Mouse (Mus musculus): ENCODE measurements at regions not wholly inside any gene's neighbourhood (a gene's known extent, or its start where the extent isn't known, plus 50 kb on each side); places are given as distances from the start of the nearest gene placed in this dataset.

DNA sequence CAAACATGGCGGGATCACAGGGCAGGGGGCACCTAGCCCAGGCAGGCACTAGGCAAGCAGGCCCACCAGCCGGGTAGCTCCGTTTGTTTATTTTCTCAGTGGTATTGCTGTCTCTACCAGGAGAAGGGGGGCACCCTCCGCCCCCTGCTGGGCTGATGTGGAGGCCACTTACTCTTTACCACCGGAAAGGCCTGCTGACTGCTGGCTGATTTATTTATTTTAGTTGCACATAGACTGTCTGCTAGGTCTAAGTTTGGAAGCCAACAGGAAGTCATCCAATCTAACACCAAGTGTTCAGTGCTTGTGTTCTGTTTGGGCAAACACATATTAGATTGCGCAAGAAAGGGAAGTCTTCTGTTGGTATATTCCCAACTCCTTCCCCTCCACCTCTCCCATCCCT, 128.6 kb downstream of the Dact1 start:
- 27% methylated on average over 6 of the region's 6 CpGs for WGBS (ENCODE audit: insufficient replicate concordance)

DNA sequence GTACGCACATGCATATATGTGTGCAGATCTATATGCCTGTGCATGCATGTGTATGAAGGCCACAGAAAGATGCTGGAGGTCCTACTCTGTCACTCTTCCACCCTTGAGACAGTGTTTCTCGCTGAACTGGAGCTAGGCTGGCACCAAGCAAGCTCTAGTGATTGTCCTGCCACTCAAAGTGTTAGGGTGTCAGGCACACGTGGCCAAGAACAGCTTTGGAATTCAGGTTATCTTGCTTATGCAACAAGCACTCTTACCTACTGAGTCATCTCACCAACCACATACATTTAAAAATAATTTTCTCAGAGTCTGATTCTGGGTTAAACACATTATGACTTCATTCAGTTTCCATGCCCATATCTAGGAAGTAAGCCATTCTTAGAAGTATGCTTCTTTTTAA, 131.2 kb downstream of the Dact1 start:
- 51% methylated on average over 3 of the region's 3 CpGs for WGBS (ENCODE audit: insufficient replicate concordance)
- peaks cover 13% of the 10 kb centered on the region for H3K4me1 ChIP-seq (ENCODE audit: control insufficient read depth, insufficient read depth, low read length)
- no peaks in the 10 kb centered on the region for H3K9me3 ChIP-seq (replicated peaks; ENCODE audit: control insufficient read depth, low read length)
- H3K36me3 ChIP-seq (ENCODE audit: control insufficient read depth, insufficient read depth, low read length), result no peaks in the 10 kb centered on the region
- H3K4me3 ChIP-seq (ENCODE audit: low read depth, low read length), result no peak overlapping the region
- no peak overlapping the region for H3K4me2 ChIP-seq
- no peak overlapping the region for H3K9ac ChIP-seq (ENCODE audit: low read depth, low read length)
- ATAC-seq (replicated peaks; ENCODE audit: insufficient number of reproducible peaks, low FRiP score, low TSS enrichment), result no peak
- no peaks in the 10 kb centered on the region for H3K27me3 ChIP-seq (ENCODE audit: control insufficient read depth, insufficient read depth, low read length)
- H3K27ac ChIP-seq (ENCODE audit: low read depth, low read length), result 0 out of 2 replicates have a peak overlapping the region, but pooled peaks have one; percentile 29

More for the DNA sequence above, 128.6 kb downstream of the Dact1 start:
- Histone ChIP-seq H3K4me3 (ENCODE audit: low read depth, low read length) (no peak overlapping the region), H3K4me1 (ENCODE audit: control insufficient read depth, insufficient read depth, low read length) (peaks cover 23% of the 10 kb centered on the region), H3K9ac (ENCODE audit: low read depth, low read length) (no peak overlapping the region), H3K36me3 (ENCODE audit: control insufficient read depth, insufficient read depth, low read length) (no peaks in the 10 kb centered on the region), H3K27me3 (ENCODE audit: control insufficient read depth, insufficient read depth, low read length) (no peaks in the 10 kb centered on the region), H3K9me3 (replicated peaks; ENCODE audit: control insufficient read depth, low read length) (no peaks in the 10 kb centered on the region), H3K27ac (ENCODE audit: low read depth, low read length) (no peak overlapping the region), H3K4me2 (no peak overlapping the region)
- no peak for ATAC-seq (replicated peaks; ENCODE audit: insufficient number of reproducible peaks, low FRiP score, low TSS enrichment)

DNA sequence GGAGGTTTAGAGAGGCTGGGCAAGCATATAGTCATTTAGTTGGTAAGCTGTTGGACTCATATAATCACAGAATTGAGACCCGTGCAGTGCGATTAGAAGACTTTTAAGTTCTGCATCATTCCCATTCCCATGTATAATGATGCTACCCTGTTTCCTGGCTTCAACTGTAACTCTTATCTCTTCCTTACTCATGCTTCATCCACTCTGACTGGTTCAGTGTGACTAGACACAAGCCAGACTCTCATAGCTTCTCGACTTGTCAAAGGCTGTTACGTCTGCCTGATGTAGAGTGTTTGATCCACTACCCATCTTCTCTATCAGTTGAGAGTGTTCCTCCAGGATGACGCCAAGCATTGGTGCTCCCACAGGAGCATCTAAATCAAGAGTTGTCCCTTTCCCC, 131.6 kb downstream of the Dact1 start:
- no peak overlapping the region for H3K27ac ChIP-seq (ENCODE audit: low read depth, low read length)
- H3K4me3 ChIP-seq (ENCODE audit: low read depth, low read length), result no peak overlapping the region
- peaks cover 13% of the 10 kb centered on the region for H3K4me1 ChIP-seq (ENCODE audit: control insufficient read depth, insufficient read depth, low read length)
- WGBS (ENCODE audit: insufficient replicate concordance), result 34% methylated on average over 5 of the region's 5 CpGs
- ATAC-seq (replicated peaks; ENCODE audit: insufficient number of reproducible peaks, low FRiP score, low TSS enrichment), result no peak
- H3K36me3 ChIP-seq (ENCODE audit: control insufficient read depth, insufficient read depth, low read length), result no peaks in the 10 kb centered on the region
- H3K4me2 ChIP-seq, result no peak overlapping the region
- H3K9ac ChIP-seq (ENCODE audit: low read depth, low read length), result no peak overlapping the region
- H3K27me3 ChIP-seq (ENCODE audit: control insufficient read depth, insufficient read depth, low read length), result no peaks in the 10 kb centered on the region
- no peaks in the 10 kb centered on the region for H3K9me3 ChIP-seq (replicated peaks; ENCODE audit: control insufficient read depth, low read length)

DNA sequence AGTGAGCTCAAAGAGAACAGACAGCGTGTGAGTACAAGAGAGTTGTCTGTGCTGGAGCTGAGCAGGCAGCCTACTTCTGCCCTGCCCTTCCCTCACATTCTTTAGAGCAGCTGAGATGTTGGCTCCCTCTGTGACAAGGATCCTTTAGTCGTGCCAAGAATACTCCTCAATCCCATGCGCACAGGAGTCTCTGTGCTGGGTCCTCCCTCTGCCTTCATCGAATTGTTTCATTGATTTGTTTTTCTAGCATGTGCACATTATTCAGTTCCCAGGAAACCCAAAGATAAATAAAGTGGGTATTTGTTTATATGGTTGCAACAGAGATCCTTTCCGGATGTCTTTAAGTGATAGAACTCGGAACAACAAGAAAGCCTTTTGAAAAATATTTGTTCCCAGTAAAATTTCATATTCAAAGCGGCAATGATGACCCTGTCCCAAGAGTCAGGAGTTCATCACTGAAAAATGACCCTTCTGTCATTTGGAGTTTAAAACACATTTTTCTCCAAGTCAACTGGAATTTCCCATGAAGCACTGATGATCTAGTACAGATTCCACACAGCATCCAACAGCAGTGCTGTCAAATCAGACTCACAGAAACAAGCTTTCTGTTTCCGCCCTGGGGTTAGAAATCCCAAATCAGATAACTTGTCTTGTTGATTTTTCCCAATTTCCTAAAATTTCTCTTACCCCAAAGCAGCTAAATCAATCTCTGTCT, 136.7 kb downstream of the Dact1 start:
- Histone ChIP-seq H3K4me1 (ENCODE audit: control insufficient read depth, insufficient read depth, low read length) (peaks cover 5% of the 10 kb centered on the region), H3K4me2 (no peak overlapping the region), H3K27ac (ENCODE audit: low read depth, low read length) (no peak overlapping the region), H3K27me3 (ENCODE audit: control insufficient read depth, insufficient read depth, low read length) (no peaks in the 10 kb centered on the region), H3K9ac (ENCODE audit: low read depth, low read length) (no peak overlapping the region), H3K4me3 (ENCODE audit: low read depth, low read length) (no peak overlapping the region), H3K36me3 (ENCODE audit: control insufficient read depth, insufficient read depth, low read length) (no peaks in the 10 kb centered on the region), H3K9me3 (replicated peaks; ENCODE audit: control insufficient read depth, low read length) (no peaks in the 10 kb centered on the region)
- 59% methylated on average over 8 of the region's 8 CpGs for WGBS (ENCODE audit: insufficient replicate concordance)
- no peak for ATAC-seq (replicated peaks; ENCODE audit: insufficient number of reproducible peaks, low FRiP score, low TSS enrichment)

DNA sequence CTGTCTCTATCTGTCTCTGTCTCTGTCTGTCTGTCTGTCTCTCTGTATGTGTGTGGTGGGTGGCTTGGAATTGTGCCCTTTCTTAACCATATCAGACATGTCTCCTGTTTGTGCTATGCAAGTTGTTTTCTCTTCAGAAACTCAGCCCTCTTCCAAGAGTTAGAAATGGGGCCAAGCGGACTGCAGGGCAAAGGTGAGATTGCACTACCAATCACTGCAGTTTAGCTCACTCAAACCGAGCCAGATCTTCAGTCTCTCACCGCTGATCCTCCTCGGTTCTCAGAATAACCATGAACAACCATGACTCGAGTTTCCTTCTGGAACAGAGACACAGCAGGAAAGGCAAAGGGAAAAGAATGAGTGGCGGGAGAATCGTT, 137.2 kb downstream of the Dact1 start:
- Histone ChIP-seq H3K9ac (ENCODE audit: low read depth, low read length) (no peak overlapping the region), H3K4me1 (ENCODE audit: control insufficient read depth, insufficient read depth, low read length) (no peaks in the 10 kb centered on the region), H3K27ac (ENCODE audit: low read depth, low read length) (no peak overlapping the region), H3K27me3 (ENCODE audit: control insufficient read depth, insufficient read depth, low read length) (no peaks in the 10 kb centered on the region), H3K4me2 (no peak overlapping the region), H3K4me3 (ENCODE audit: low read depth, low read length) (no peak overlapping the region), H3K9me3 (replicated peaks; ENCODE audit: control insufficient read depth, low read length) (no peaks in the 10 kb centered on the region), H3K36me3 (ENCODE audit: control insufficient read depth, insufficient read depth, low read length) (no peaks in the 10 kb centered on the region)
- ATAC-seq (replicated peaks; ENCODE audit: insufficient number of reproducible peaks, low FRiP score, low TSS enrichment), result no peak
- 37% methylated on average over 7 of the region's 7 CpGs for WGBS (ENCODE audit: insufficient replicate concordance)

DNA sequence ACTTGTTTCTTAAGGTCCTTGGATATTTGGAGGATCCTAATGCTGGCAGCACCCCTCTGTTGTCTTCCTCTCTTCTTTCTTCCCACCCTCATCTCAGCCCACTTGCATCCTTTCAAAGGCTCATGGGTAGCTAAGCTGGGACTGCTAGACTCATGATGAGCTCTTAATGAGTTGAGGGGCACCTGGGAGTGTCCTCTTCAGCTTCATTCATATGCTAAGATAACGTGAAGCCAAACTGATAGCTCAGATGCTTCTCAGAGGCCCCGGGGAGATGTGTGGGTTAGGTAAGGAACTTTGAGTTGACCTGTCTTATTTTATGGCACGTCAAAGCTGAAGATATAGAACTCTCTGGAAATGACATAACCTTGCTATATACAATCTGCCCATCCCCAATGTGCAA, 139.3 kb downstream of the Dact1 start:
- H3K4me3 ChIP-seq (ENCODE audit: low read depth, low read length), result no peak overlapping the region
- no peaks in the 10 kb centered on the region for H3K4me1 ChIP-seq (ENCODE audit: control insufficient read depth, insufficient read depth, low read length)
- no peaks in the 10 kb centered on the region for H3K27me3 ChIP-seq (ENCODE audit: control insufficient read depth, insufficient read depth, low read length)
- 50% methylated on average over 3 of the region's 3 CpGs for WGBS (ENCODE audit: insufficient replicate concordance)
- ATAC-seq (replicated peaks; ENCODE audit: insufficient number of reproducible peaks, low FRiP score, low TSS enrichment), result no peak
- H3K4me2 ChIP-seq, result no peak overlapping the region
- no peak overlapping the region for H3K27ac ChIP-seq (ENCODE audit: low read depth, low read length)
- H3K36me3 ChIP-seq (ENCODE audit: control insufficient read depth, insufficient read depth, low read length), result no peaks in the 10 kb centered on the region
- H3K9ac ChIP-seq (ENCODE audit: low read depth, low read length), result no peak overlapping the region
- no peaks in the 10 kb centered on the region for H3K9me3 ChIP-seq (replicated peaks; ENCODE audit: control insufficient read depth, low read length)

DNA sequence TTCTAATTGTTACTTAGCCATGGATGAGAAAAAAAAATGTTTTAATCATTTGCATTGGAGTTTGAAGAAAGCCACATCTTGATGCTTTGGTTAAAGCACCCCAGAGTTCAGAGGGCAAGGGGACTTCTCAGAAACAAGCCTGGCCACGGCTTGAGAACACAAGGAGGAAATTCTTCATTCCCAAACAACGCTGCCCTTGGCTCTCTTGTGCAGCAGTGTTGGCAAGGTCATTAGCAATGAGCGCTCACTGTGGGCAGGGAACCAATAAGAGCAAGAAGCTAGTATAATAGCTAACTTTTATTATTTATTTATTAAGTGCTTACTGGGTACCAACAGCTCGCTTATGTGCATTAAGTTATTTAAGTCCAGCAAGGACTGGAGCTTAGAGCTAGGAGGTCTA, 140.4 kb downstream of the Dact1 start:
- Histone ChIP-seq H3K27me3 (ENCODE audit: control insufficient read depth, insufficient read depth, low read length) (no peaks in the 10 kb centered on the region), H3K9ac (ENCODE audit: low read depth, low read length) (no peak overlapping the region), H3K27ac (ENCODE audit: low read depth, low read length) (no peak overlapping the region), H3K4me3 (ENCODE audit: low read depth, low read length) (no peak overlapping the region), H3K9me3 (replicated peaks; ENCODE audit: control insufficient read depth, low read length) (no peaks in the 10 kb centered on the region), H3K4me2 (no peak overlapping the region), H3K4me1 (ENCODE audit: control insufficient read depth, insufficient read depth, low read length) (no peaks in the 10 kb centered on the region), H3K36me3 (ENCODE audit: control insufficient read depth, insufficient read depth, low read length) (no peaks in the 10 kb centered on the region)
- WGBS (ENCODE audit: insufficient replicate concordance), result 59% methylated on average over 4 of the region's 4 CpGs
- ATAC-seq (replicated peaks; ENCODE audit: insufficient number of reproducible peaks, low FRiP score, low TSS enrichment), result no peak

DNA sequence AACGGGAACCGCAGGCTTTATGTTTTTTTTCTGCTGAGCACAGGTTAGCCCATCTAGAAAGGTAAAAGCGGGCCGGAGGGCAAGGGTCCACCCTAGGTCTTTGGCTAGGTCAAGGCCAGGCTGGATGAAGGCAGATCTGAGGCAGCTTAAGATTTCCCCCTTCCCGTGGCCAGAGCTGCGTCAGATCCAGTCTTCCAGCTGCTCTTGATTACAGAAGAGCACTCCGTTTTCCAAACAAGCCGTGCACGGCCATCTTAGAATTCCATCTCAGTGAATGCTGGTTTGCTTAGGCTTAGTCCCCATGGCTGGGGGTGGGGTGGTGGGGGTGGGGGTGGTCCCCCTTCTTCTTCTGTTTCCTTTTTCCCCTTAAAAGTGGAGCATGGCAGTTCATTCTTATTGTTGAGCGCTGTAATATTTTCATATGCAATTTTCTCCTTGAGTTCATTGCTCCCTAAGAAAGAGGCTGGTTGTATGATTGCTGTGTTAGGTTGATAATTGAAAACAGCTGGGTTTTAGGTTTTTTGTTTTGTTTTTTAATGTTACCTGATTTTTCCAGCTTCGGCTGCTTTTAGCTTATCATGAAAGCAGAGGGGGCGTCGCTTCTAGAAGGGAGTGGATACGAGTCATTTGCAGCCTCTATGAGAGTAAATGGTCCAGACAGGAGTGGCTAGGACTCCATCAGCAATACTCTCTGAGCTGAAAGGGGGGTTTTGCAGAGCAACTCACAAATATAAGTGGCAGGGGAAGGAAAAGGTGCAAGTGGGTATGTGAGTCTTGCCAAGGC, 141.2 kb downstream of the Dact1 start:
- Histone ChIP-seq H3K4me1 (ENCODE audit: control insufficient read depth, insufficient read depth, low read length) (no peaks in the 10 kb centered on the region), H3K4me2 (no peak overlapping the region), H3K36me3 (ENCODE audit: control insufficient read depth, insufficient read depth, low read length) (no peaks in the 10 kb centered on the region), H3K27ac (ENCODE audit: low read depth, low read length) (no peak overlapping the region), H3K27me3 (ENCODE audit: control insufficient read depth, insufficient read depth, low read length) (no peaks in the 10 kb centered on the region), H3K4me3 (ENCODE audit: low read depth, low read length) (no peak overlapping the region), H3K9ac (ENCODE audit: low read depth, low read length) (no peak overlapping the region), H3K9me3 (replicated peaks; ENCODE audit: control insufficient read depth, low read length) (no peaks in the 10 kb centered on the region)
- ATAC-seq (replicated peaks; ENCODE audit: insufficient number of reproducible peaks, low FRiP score, low TSS enrichment), result no peak
- 62% methylated on average over 14 of the region's 14 CpGs for WGBS (ENCODE audit: insufficient replicate concordance)

DNA sequence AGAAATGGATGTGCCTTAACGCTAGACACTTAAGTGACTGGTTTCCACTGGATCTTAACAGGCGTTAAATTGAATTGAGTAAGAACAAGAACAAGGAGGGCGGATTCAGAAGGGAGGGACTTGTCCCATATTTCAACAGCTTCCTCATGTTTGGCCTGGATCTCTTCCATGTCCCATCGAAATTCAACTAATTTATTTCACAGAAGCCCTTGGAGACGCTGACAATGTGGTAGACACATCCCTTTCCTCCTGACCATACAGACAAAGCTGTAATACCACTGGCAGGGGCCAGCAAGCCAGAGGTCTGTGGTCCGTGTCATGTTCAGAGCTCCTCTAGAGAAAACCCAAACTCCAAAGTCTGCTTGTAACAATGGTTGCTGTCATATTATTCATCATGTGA, 147.2 kb downstream of the Dact1 start:
- Histone ChIP-seq H3K4me2 (no peak overlapping the region), H3K36me3 (ENCODE audit: control insufficient read depth, insufficient read depth, low read length) (no peaks in the 10 kb centered on the region), H3K27ac (ENCODE audit: low read depth, low read length) (no peak overlapping the region), H3K9me3 (replicated peaks; ENCODE audit: control insufficient read depth, low read length) (no peaks in the 10 kb centered on the region), H3K9ac (ENCODE audit: low read depth, low read length) (no peak overlapping the region), H3K4me3 (ENCODE audit: low read depth, low read length) (no peak overlapping the region), H3K27me3 (ENCODE audit: control insufficient read depth, insufficient read depth, low read length) (no peaks in the 10 kb centered on the region), H3K4me1 (ENCODE audit: control insufficient read depth, insufficient read depth, low read length) (no peaks in the 10 kb centered on the region; the same call in 1 of the 2 replicates)
- 84% methylated on average over 6 of the region's 6 CpGs for WGBS (ENCODE audit: insufficient replicate concordance)
- no peak for ATAC-seq (replicated peaks; ENCODE audit: insufficient number of reproducible peaks, low FRiP score, low TSS enrichment)
